Mouse (Mus musculus) urinary bladder, postnatal 36 days (tissue): ENCODE data around the gene Slc25a23.

ENCODE experiments used
- DNase-seq, 2 experiments: peaks; one replicate each; pipeline ENCODE4 v3.0.0; 2022; ENCODE audit warnings: low spot score in 2 of 2, mixed read lengths in 1 of 2

Slc25a23 gene

GRCm38 (mm10) chr17:57019693-57020092 is 40.0 kb downstream of the Slc25a23 start:
- DNase-seq = no peak

DNA sequence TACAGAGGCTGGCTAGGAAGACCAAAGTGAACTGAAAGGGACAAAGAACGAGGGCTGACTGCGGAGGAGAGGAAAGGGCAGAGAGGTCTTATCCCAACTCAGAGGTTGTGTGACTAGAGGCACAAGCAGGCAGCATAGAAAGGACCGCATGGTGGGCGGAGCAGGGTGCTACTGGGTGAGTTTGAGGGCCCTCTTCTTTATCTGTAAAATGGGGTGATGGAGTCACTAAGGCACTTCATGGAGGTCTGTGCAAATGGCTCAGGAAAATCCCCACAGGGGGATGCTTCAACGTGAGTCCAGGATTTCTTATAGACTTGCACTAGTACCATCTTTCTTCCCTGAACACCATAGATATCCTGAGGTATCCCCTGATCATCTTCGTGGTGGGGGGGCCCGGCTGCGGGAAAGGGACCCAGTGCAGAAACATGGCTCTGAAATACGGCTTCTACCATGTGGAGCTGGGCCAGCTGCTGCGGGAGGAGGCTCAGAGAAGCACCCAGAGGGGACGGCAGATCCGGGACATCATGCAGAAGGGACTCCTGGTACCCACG is 47.3 kb downstream of the Slc25a23 start:
- no peak for DNase-seq

- peak; percentile 82 to 91 for DNase-seq
Measured at GRCm38 (mm10) chr17:57011236-57012141, 48.2 kb downstream of the Slc25a23 start, which contains the start of the genes Gtf2f1 and Gm17949. TSS of gene Gtf2f1 (minus strand) at chr17:57011288. TSS of gene Gm17949 (plus strand) at chr17:57011469.

GRCm38 (mm10) chr17:57010911-57011235 is 48.8 kb downstream of the Slc25a23 start:
- no peak for DNase-seq

DNA sequence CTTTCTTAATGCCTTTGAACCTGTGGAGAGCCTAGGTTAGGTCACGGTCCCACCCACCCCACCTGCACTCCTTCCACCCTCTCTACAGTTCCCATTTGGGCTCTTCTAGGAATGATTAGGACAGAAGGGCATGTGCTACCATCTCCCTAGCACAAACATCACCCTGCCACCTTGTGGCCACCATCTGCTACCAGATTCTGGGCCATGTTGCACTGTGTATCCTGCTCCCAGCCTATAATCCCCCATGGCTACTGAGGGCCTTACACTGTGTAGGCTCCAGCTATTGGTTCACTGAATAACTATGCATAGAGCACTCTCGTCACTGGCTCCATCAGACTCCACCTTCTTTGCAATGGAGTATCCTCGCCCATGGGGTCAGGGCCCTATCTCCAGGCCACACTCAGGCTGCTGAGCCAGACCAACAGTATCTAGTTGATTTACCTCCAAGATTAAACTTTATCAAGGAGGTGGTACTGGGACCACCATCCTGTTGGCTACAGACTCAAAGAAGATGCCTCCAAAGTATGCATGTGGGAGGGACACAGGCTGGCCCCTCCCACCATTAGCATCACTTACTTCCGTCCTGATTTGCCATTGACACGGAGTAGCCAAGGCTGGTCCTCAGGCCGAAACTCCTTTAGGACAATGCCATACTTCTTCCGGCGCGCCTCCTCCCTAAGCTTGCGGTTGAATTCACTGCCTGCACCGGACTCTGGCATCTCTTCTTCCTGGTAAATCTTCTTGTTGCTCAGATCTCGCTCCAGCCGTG is 52.3 kb downstream of the Slc25a23 start:
- no peak for DNase-seq

- no peak for DNase-seq
Measured at GRCm38 (mm10) chr17:57003994-57004393, 55.7 kb downstream of the Slc25a23 start.

GRCm38 (mm10) chr17:57001228-57001627 is 58.4 kb downstream of the Slc25a23 start:
- no peak for DNase-seq

- no peak for DNase-seq
Measured at GRCm38 (mm10) chr17:56999968-57000609, 59.6 kb downstream of the Slc25a23 start, which contains the start of gene Pspn. TSS of gene Pspn (minus strand) at chr17:57000018.

- no peak for DNase-seq
Measured at GRCm38 (mm10) chr17:56999414-56999813, 60.2 kb downstream of the Slc25a23 start.

DNA sequence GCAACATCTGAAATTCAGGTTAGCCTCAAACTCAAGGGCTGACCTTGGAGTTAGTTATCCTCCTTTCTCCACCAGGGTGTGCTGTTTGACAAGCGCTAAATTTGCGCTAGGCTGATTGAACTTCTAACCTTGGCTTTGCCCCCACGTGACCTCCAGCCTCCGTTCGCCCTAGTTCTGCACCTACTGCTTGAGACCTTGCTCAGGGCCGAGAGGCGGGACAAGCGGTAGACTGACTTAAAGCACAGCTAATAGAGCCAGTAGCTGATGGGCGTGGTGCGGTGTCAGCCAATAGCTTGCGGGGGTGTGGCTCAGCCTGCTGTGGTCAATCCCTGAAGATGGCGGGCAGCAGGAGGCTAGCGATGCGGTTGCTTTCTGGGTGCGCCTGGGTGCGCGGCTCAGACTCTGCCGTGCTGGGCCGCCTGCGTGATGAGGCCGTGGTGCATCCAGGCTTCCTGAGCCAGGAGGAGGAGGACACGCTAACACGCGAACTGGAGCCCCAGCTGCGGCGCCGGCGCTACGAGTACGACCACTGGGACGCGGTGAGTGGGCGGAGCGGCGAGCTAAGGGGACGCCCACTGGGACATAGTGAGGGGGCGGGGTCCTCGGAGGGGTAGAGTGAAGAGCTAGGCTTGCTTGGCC is 62.5 kb downstream of the Slc25a23 start, which contains the start of gene Alkbh7:
TSS of gene Alkbh7 (plus strand) at position 311 of the 639 bp plus-strand sequence.
- peak; percentile 92 to 96 for DNase-seq

GRCm38 (mm10) chr17:56996506-56996905 is 63.2 kb downstream of the Slc25a23 start:
- DNase-seq = no peak

DNA sequence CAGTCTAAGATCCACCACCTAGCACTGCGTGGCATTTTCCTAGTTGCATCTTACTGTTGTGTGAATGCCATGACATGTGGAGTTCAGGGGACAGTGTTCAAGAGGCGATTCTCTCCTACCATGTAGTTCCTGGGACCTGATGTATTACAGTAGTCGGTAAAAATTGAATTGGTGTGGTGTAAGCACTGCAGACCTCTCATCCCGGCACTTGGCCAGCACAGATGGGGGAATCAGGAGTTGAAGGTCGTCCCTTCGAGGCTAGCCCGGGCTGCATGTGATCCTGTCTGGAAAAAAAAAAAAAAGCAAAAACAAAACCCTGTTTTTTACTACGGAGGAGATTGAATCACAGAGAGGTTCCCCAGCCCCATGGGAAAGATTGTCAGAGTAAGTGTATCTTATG is 64.6 kb downstream of the Slc25a23 start:
- no peak for DNase-seq
